Mouse (Mus musculus) right cerebral cortex, adult 2 months (tissue): ENCODE data around the gene Dnajc13.

Source experiments
- DNase-seq, 2 experiments: peaks; one replicate each; pipeline ENCODE4 v3.0.0; 2021 to 2022; ENCODE audit warnings: low spot score in 2 of 2

Gene Dnajc13

GRCm38 (mm10) chr9:104182328-104182727 is 80.4 kb downstream of the Dnajc13 start:
- DNase-seq = no peak

GRCm38 (mm10) chr9:104181626-104182025 is 81.1 kb downstream of the Dnajc13 start:
- no peak for DNase-seq

- DNase-seq = peak; percentile 66 to 74
Measured at GRCm38 (mm10) chr9:104180046-104180445, 82.7 kb downstream of the Dnajc13 start.

GRCm38 (mm10) chr9:104172342-104172741 is 90.4 kb downstream of the Dnajc13 start:
- DNase-seq = no peak

GRCm38 (mm10) chr9:104171651-104172050 is 91.1 kb downstream of the Dnajc13 start:
- DNase-seq = no peak

GRCm38 (mm10) chr9:104169986-104170385 is 92.7 kb downstream of the Dnajc13 start:
- no peak for DNase-seq

GRCm38 (mm10) chr9:104165926-104166325 is 96.8 kb downstream of the Dnajc13 start:
- no peak for DNase-seq

- DNase-seq = no peak
Measured at GRCm38 (mm10) chr9:104164194-104164593, 98.5 kb downstream of the Dnajc13 start.

- DNase-seq = no peak
Measured at GRCm38 (mm10) chr9:104161117-104161516, 101.6 kb downstream of the Dnajc13 start.

GRCm38 (mm10) chr9:104157291-104157690 is 105.4 kb downstream of the Dnajc13 start:
- DNase-seq = no peak

GRCm38 (mm10) chr9:104156506-104156905 is 106.2 kb downstream of the Dnajc13 start:
- no peak for DNase-seq

GRCm38 (mm10) chr9:104155100-104155715 is 107.5 kb downstream of the Dnajc13 start:
- DNase-seq = no peak

- no peak for DNase-seq
Measured at GRCm38 (mm10) chr9:104152121-104152520, 110.6 kb downstream of the Dnajc13 start.

- no peak for DNase-seq
Measured at GRCm38 (mm10) chr9:104148969-104149368, 113.8 kb downstream of the Dnajc13 start.

GRCm38 (mm10) chr9:104146683-104147082 is 116.0 kb downstream of the Dnajc13 start:
- DNase-seq = no peak

GRCm38 (mm10) chr9:104144314-104144996 is 118.3 kb downstream of the Dnajc13 start:
- DNase-seq = no peak

- DNase-seq = no peak
Measured at GRCm38 (mm10) chr9:104142805-104143204, 119.9 kb downstream of the Dnajc13 start.

- DNase-seq = no peak
Measured at GRCm38 (mm10) chr9:104140351-104140750, 122.4 kb downstream of the Dnajc13 start.

- DNase-seq = no peak
Measured at GRCm38 (mm10) chr9:104130141-104130755, 132.5 kb downstream of the Dnajc13 start.

- peak; percentile 47 to 59 for DNase-seq
Measured at GRCm38 (mm10) chr9:104128110-104128509, 134.6 kb downstream of the Dnajc13 start.

GRCm38 (mm10) chr9:104126833-104127232 is 135.9 kb downstream of the Dnajc13 start, which contains the start of gene Ackr4:
TSS of gene Ackr4 (minus strand) at chr9:104126933.
- no peak for DNase-seq

GRCm38 (mm10) chr9:104123622-104124021 is 139.1 kb downstream of the Dnajc13 start:
- no peak for DNase-seq

GRCm38 (mm10) chr9:104123101-104123500 is 139.6 kb downstream of the Dnajc13 start:
- no peak for DNase-seq
